Mouse (Mus musculus): ENCODE measurements around the gene Ppp4c.

Ppp4c gene

GRCm38 (mm10) chr7:126802134-126802889 is 10.0 kb upstream of the Ppp4c start:
- no peak for DNase-seq (ENCODE audit: low read depth)

DNA sequence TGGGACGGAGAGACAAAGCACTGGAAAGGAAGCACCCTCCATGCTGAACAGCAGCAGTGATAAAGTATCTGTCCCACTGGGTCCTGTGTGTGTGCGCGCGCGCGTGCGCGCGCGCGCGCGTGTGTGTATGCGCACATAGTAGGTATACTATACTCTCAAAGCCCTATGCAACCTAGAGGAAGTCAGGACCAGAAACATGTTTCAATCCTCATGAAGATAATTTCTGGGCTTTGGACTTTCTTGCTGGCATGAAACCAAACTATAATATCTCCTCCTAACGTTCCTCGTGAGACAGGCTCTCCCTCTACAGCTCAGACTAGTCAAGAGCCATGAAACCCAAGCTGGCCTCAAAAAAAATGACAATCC is 8.7 kb upstream of the Ppp4c start:
- no peak for DNase-seq (ENCODE audit: low read depth)

- DNase-seq (ENCODE audit: low read depth): no peak
Observed at GRCm38 (mm10) chr7:126800269-126801056, 8.2 kb upstream of the Ppp4c start.

- DNase-seq (ENCODE audit: low read depth): peak; percentile 81
Observed at GRCm38 (mm10) chr7:126799468-126800268, 7.4 kb upstream of the Ppp4c start.

DNA sequence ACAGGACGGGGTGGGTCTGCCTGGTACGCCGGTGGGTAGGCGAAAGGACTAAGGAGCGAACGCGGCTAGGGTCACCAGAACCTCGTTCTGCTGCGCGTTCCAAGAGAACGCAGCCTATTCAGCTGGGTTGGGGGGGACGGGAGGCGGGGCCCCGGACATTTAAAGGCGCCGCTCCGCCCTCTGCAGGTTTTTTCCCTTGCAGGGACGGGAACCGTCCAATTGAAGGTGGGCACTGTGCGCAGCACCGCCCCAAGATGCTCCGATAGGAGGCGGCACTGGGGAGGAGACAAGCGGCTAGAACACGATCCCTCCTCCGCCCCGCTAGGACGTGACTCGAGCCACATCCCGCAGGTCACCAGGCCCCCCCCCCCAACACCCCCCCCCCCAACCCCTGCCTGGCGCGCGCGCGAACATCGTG is 6.8 kb upstream of the Ppp4c start:
- peak; percentile 97 for DNase-seq (ENCODE audit: low read depth)

DNA sequence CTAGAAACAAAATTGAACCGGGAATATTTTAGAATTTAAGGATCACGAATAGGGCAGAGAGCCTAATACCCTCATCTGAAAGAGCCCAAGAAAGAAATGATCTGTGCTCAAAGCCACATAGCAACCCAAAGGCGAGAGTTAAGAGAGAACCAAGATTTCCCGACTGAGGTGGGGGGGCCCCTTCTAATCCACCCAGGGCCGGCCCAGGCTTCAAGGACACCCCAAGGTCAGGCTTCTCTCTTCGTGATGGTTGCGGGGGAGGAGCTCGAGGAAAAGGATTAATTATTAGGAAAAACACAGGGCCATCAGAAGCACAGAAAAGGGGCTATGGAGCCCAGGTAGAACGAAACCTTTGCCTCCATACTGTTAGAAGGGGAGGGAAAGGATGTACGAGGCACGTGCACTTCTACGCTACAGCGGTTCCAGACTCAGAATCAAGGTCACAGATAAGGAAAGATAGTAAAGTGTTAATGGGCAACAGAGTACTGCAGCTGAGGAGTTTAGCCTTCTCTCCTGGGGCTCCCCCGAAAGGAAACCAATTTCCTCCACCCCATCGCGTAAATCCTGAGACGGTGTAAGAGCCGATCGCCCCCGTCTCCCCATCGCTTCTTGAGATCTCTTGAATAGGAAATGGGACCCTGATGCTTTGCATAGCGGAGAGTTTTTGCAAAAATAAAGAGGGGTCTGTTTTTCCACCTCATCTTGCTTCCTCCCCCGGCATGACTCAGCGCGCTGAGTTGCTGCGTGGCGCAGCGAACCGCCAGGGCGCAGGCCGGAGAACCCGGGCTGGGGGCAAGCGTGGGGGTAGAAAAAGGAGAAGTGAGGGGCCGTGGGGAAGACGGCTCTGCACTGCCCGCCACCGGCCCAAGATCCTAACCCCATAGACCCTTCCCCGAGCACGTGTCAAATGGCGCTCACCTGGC is 6.1 kb upstream of the Ppp4c start:
- no peak for DNase-seq (ENCODE audit: low read depth)

DNA sequence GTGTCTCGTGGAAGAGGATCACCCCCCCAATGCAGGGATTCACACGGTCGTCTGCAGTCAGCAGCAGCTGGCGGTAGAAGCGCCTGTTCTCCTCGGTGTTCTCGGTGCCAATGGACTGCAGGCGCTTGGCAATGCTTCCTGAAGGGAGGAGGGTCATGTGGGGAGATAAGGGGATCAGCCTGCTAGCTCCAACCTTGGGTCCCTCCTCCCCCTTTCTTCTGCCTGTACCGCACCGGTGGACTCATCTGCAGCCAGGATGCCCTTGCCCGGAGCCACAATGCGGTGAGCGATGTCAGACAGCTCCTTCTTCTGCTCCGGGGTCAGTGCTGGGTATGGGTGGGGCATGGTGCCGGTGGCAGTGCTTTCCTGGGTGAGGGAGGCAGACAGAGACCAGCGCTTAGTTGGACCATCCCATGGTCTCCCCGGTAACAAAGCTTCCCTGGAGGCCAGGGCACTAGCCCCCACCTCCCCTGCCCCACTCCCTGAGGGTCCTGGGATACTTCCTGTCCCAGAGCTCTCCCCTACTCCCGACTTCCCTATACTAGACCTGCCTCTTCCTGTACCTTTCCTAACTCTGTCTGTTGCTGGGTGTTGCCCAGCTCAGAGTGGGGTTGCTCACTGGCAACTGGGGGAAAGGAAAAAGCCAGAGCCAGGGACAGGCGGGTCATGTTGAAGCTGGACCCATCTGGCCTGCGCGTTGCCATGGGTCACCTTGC is 5.3 kb upstream of the Ppp4c start, which contains the start of gene Fam57b:
Fam57b (plus strand) TSS at position 258 of the 716 bp plus-strand sequence.
- DNase-seq (ENCODE audit: low read depth): no peak

- no peak for DNase-seq (ENCODE audit: low read depth)
Observed at GRCm38 (mm10) chr7:126796350-126796932, 4.1 kb upstream of the Ppp4c start.

- no peak for DNase-seq (ENCODE audit: low read depth)
Observed at GRCm38 (mm10) chr7:126795387-126796317, 3.4 kb upstream of the Ppp4c start.

- no peak for DNase-seq (ENCODE audit: low read depth)
Observed at GRCm38 (mm10) chr7:126794271-126794605, 1.9 kb upstream of the Ppp4c start.

DNA sequence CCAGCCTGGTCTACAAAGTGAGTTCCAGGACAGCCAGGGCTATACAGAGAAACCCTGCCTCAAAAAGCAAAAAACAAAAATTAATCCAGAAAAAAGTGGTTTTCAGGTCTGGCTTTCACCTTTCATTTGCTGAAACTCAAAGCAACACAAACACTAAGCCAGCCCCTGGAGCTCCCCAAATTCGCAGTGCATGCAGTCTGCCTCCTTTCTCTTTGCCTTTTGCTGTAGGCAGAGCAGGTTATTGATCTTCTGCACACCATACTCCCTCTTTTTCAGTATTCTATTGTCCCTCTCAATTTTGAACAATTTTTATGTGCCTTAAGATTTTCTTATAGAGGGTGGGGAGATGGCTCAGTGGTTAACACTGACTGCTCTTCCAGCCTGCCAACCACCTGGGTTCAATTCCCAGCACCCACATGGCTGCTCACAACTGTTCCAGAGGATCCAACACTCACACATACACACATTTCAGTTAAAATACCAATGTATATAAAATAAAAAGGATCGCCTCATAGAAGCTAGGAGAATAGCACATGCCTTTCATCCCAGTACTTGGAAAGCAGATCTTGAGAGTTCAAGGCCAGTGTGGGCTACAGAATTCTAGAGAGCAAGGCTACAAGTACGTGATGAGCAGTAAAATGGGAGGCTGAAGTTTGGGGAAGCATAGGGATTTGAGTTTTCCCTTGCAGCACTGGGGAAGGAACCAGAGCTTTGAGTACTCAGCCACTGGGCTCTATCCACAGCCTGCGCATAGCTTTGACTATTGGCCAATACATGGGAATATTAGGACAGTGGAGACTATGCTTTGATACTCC is 1.4 kb upstream of the Ppp4c start:
- DNase-seq (ENCODE audit: low read depth): no peak

GRCm38 (mm10) chr7:126792721-126793443 is 586 bp upstream of the Ppp4c start:
- DNase-seq (ENCODE audit: low read depth): no peak

GRCm38 (mm10) chr7:126789141-126789540 is 3.2 kb downstream of the Ppp4c start:
- no peak for DNase-seq (ENCODE audit: low read depth)

DNA sequence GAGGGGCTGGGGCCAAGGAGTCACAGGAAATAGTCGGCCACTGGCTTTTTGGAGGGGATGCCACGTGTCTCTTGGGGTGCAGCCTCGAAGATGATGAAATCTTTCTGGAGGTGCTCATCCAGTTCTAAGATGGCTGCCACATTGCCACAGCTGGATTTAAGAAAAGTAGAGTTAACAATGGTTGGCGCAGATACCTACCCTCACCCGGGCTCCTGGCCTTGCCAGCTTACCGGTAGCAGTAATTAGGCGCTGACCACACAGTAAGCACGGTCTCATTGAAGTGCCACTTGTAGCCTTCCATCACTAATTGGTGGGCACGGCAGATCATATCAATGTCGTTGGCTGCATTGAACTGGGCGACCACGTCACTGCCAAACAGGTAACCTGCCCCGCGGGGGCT is 6.2 kb downstream of the Ppp4c start:
- DNase-seq (ENCODE audit: low read depth): no peak

DNA sequence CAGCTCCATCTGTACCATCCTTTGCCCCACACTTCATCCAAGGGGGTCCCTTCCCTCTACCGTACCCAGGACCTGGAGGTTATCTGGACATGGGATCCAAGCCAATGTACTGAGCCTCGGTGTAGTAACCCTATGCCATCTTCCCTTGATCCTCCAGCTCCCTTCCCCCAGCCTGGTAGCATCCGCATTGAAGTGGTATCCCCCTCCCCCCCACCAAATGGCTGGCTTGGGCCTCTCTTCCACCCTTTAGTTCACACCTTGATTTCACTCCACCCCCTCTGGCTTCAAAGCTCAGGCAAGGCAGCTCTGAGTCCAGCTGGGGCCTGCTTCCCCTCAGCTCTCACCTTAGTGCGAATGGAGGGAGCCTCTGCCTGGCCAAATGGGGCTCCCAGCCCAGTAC is 7.2 kb downstream of the Ppp4c start:
- DNase-seq (ENCODE audit: low read depth): no peak

GRCm38 (mm10) chr7:126784469-126784868 is 7.8 kb downstream of the Ppp4c start:
- DNase-seq (ENCODE audit: low read depth): no peak

DNA sequence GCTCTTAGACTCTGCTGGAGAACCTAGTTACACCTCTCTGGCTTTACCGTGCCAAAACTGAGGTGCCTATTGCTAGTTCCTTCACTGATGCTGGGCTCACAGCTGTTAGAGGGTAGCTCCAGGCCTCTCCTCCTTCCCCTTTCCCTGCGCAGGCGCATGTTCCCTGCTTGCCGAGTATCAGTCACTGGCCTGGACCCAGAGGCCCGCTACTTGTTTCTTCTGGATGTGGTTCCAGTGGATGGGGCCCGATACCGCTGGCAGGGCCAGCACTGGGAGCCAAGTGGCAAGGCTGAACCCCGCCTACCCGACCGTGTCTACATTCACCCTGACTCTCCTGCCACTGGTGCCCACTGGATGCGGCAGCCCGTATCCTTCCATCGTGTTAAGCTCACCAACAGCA is 9.6 kb downstream of the Ppp4c start:
- no peak for DNase-seq (ENCODE audit: low read depth)

Data from fibroblast of lung, adult 2 months (primary cell).